Mouse (Mus musculus): ENCODE data around the gene Ifnab. TPM values are rescaled to one million over a fixed set of nuclear protein-coding genes. Genes with fewer than 3 reads are reported as not detected.

Gene Ifnab
- total and polyA plus RNA-seq, 3 experiments = not detected

DNA sequence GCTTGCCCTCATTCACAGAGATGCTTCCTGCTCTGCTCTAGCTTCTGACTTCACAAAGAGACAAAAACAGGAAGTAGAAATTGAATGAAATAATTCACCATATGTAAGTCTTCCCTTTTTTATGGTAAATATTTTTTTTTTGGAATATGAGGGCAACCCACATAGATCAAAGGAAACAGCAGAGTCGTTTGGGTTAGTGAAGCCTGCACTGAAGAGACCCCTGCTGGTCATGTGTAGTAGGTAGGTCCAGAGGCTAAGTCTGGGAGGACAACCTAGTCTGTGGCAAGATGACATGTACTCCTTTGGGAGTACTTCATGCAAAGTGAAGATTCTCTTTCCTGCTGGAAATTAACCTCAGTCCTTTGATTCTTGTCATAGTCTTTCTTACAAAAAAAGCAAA is 36.2 kb upstream of the Ifnab start:
- H3K79me2 ChIP-seq (replicated peaks; ENCODE audit: control insufficient read depth, extremely low read depth, insufficient read depth, poor library complexity, severe bottlenecking) = no peaks in the 10 kb centered on the region
- H3K27ac ChIP-seq (ENCODE audit: insufficient read depth, low read depth) = no peak overlapping the region
- peaks cover 3 to 10% of the 10 kb centered on the region in 2 experiments; a peak in 2 of 4 replicates for H3K4me1 ChIP-seq (ENCODE audit: control insufficient read depth in 1 of 2, insufficient read depth in 2 of 2)
- dilution Hi-C loops (cut with MboI; ENCODE audit: extremely low pct_ligation_motif_present, extremely low pct_unique_long_range_greater_than_20kb, low sequenced_read_pairs) (no loop called here), in situ Hi-C loops (cut with MboI; ENCODE audit: low pct_ligation_motif_present, low pct_unique_long_range_greater_than_20kb, low sequenced_read_pairs) (no loop called here)
- H3K4me2 ChIP-seq (ENCODE audit: insufficient read depth, low read depth, poor library complexity, severe bottlenecking) = peak overlapping the region; percentile 35; the same call in 1 of the 2 replicates
- H3K9me3 ChIP-seq (replicated peaks; ENCODE audit: low read length) = no peaks in the 10 kb centered on the region
- no peak for TF ChIP-seq ELF1 (IDR thresholded peaks at IDR 0.05; ENCODE audit: low read depth, low read length)
- no peak for TF ChIP-seq JUN (IDR thresholded peaks at IDR 0.05; ENCODE audit: insufficient read depth, low read depth, low read length)
- TF ChIP-seq ZC3H11A (IDR thresholded peaks at IDR 0.05; ENCODE audit: low read depth, low read length) = 0 out of 2 replicates have a peak, but pooled peaks have one; percentile 2
- no peak for TF ChIP-seq IRF4 (IDR thresholded peaks at IDR 0.05; ENCODE audit: low read depth, low read length)
- no peak for TF ChIP-seq NELFE (IDR thresholded peaks at IDR 0.05; ENCODE audit: low read depth, low read length)
- TF ChIP-seq POLR2A (IDR thresholded peaks at IDR 0.05; ENCODE audit: low read depth, low read length) = no peak
- TF ChIP-seq USF2 (conservative IDR thresholded peaks at IDR 0.05; ENCODE audit: low read depth, low read length) = no peak
- TF ChIP-seq MYC (IDR thresholded peaks at IDR 0.05; ENCODE audit: low read depth, low read length) = no peak
- peak; percentile 65 to 86 for TF ChIP-seq CTCF (conservative IDR thresholded peaks at IDR 0.05 in 1 of 2, IDR thresholded peaks at IDR 0.05 in 1 of 2; ENCODE audit: low read depth in 2 of 2, low read length in 2 of 2)
- TF ChIP-seq CHD1 (IDR thresholded peaks at IDR 0.05; ENCODE audit: low read depth, low read length) = no peak
- peak; percentile 72 for TF ChIP-seq RAD21 (IDR thresholded peaks at IDR 0.05; ENCODE audit: low read depth, low read length)
- TF ChIP-seq BHLHE40 (IDR thresholded peaks at IDR 0.05; ENCODE audit: low read depth, low read length) = no peak
- TF ChIP-seq NRF1 (IDR thresholded peaks at IDR 0.05; ENCODE audit: low read depth, low read length) = no peak
- peak; percentile 95 for TF ChIP-seq SMC3 (IDR thresholded peaks at IDR 0.05; ENCODE audit: low read depth, low read length)
- TF ChIP-seq ZNF384 (IDR thresholded peaks at IDR 0.05; ENCODE audit: low read depth, low read length) = no peak
- no peak for TF ChIP-seq MEF2A (IDR thresholded peaks at IDR 0.05; ENCODE audit: borderline replicate concordance, low read depth, low read length)
- TF ChIP-seq ZKSCAN1 (IDR thresholded peaks at IDR 0.05; ENCODE audit: borderline replicate concordance, low read depth, low read length) = no peak
- no peak for TF ChIP-seq POLR2AphosphoS2 (IDR thresholded peaks at IDR 0.05; ENCODE audit: low read depth, low read length)
- TF ChIP-seq EP300 (IDR thresholded peaks at IDR 0.05; ENCODE audit: low read length) = no peak
- no peak for TF ChIP-seq HCFC1 (IDR thresholded peaks at IDR 0.05; ENCODE audit: low read depth, low read length)
- no peak for TF ChIP-seq ETS1 (conservative IDR thresholded peaks at IDR 0.05; ENCODE audit: low read depth, low read length)
- no peak overlapping the region for H3K4me3 ChIP-seq (replicated peaks in 1 of 3; ENCODE audit: low read depth in 2 of 3, low read length in 2 of 3, poor library complexity in 1 of 3)
- peaks cover 9% of the 10 kb centered on the region for H3K27me3 ChIP-seq (replicated peaks)
- H3K36me3 ChIP-seq (replicated peaks in 1 of 2; ENCODE audit: control insufficient read depth in 1 of 2, insufficient read depth in 1 of 2, low read length in 1 of 2) = no peaks in the 10 kb centered on the region
- H3K9ac ChIP-seq (ENCODE audit: insufficient read depth, low read depth) = no peak overlapping the region
- peak; percentile 66 for DNase-seq (ENCODE audit: extremely low read depth)

DNA sequence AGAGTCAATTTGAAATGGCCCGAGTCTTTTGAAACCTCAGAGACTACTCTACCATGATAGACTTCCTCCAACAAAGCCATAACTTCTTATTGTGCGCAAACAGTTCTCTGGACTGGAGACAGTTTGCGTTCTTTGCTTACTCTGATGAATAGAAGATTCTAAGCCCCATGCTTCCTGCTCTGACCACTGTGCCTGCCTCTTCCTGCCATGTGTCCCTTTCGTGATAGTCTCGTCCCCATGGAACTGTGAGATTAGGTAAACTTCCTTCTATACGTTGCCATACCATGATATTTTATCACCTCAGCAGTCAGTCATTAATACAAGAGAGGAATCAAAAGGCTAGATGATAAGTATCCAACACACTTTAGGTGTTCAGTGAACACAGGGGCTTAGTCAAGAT is 35.6 kb upstream of the Ifnab start:
- Histone ChIP-seq H3K27ac (ENCODE audit: insufficient read depth, low read depth) (no peak overlapping the region), H3K4me2 (ENCODE audit: insufficient read depth, low read depth, poor library complexity, severe bottlenecking) (0 out of 2 replicates have a peak overlapping the region, but pooled peaks have one; percentile 35)
- TF ChIP-seq RAD21 (IDR thresholded peaks at IDR 0.05; ENCODE audit: low read depth, low read length) (no peak), POLR2A (IDR thresholded peaks at IDR 0.05; ENCODE audit: low read depth, low read length) (no peak), CHD1 (IDR thresholded peaks at IDR 0.05; ENCODE audit: low read depth, low read length) (no peak), MXI1 (IDR thresholded peaks at IDR 0.05; ENCODE audit: low read depth, low read length) (no peak), JUN (IDR thresholded peaks at IDR 0.05; ENCODE audit: insufficient read depth, low read depth, low read length) (no peak), TCF12 (IDR thresholded peaks at IDR 0.05; ENCODE audit: low read depth, low read length) (no peak), UBTF (IDR thresholded peaks at IDR 0.05; ENCODE audit: low read depth, low read length) (no peak), MAX (IDR thresholded peaks at IDR 0.05; ENCODE audit: low read length) (no peak), NRF1 (IDR thresholded peaks at IDR 0.05; ENCODE audit: low read depth, low read length) (no peak), ETS1 (conservative IDR thresholded peaks at IDR 0.05; ENCODE audit: low read depth, low read length) (no peak), MEF2A (IDR thresholded peaks at IDR 0.05; ENCODE audit: borderline replicate concordance, low read depth, low read length) (no peak), ELF1 (IDR thresholded peaks at IDR 0.05; ENCODE audit: low read depth, low read length) (no peak), KAT2A (IDR thresholded peaks at IDR 0.05; ENCODE audit: insufficient replicate concordance, low read length) (no peak), PAX5 (IDR thresholded peaks at IDR 0.05; ENCODE audit: low read length) (no peak), MAZ (IDR thresholded peaks at IDR 0.05; ENCODE audit: low read depth, low read length) (no peak), IRF4 (IDR thresholded peaks at IDR 0.05; ENCODE audit: low read depth, low read length) (no peak), HCFC1 (IDR thresholded peaks at IDR 0.05; ENCODE audit: low read depth, low read length) (no peak), SIN3A (IDR thresholded peaks at IDR 0.05; ENCODE audit: low read length) (no peak), TBP (conservative IDR thresholded peaks at IDR 0.05; ENCODE audit: low read depth, low read length) (no peak), POLR2AphosphoS2 (IDR thresholded peaks at IDR 0.05; ENCODE audit: low read depth, low read length) (no peak)

More for the DNA sequence above, 35.6 kb upstream of the Ifnab start:
- Histone ChIP-seq H3K4me1 (ENCODE audit: control insufficient read depth in 1 of 2, insufficient read depth in 2 of 2) (peaks cover 3 to 10% of the 10 kb centered on the region in 2 experiments; a peak in 2 of 4 replicates), H3K27me3 (replicated peaks) (peaks cover 9% of the 10 kb centered on the region), H3K79me2 (replicated peaks; ENCODE audit: control insufficient read depth, extremely low read depth, insufficient read depth, poor library complexity, severe bottlenecking) (peaks cover 2% of the 10 kb centered on the region), H3K9ac (ENCODE audit: insufficient read depth, low read depth) (no peak overlapping the region), H3K9me3 (replicated peaks; ENCODE audit: low read length) (no peaks in the 10 kb centered on the region), H3K36me3 (replicated peaks in 1 of 2; ENCODE audit: control insufficient read depth in 1 of 2, insufficient read depth in 1 of 2, low read length in 1 of 2) (no peaks in the 10 kb centered on the region), H3K4me3 (replicated peaks in 1 of 3; ENCODE audit: low read depth in 2 of 3, low read length in 2 of 3, poor library complexity in 1 of 3) (no peak overlapping the region)
- no peak for DNase-seq (ENCODE audit: extremely low read depth)
- dilution Hi-C loops (cut with MboI; ENCODE audit: extremely low pct_ligation_motif_present, extremely low pct_unique_long_range_greater_than_20kb, low sequenced_read_pairs) (no loop called here), in situ Hi-C loops (cut with MboI; ENCODE audit: low pct_ligation_motif_present, low pct_unique_long_range_greater_than_20kb, low sequenced_read_pairs) (no loop called here)

Data from CH12.LX (cell line).